Mouse (Mus musculus) megakaryocyte, embryonic 14.5 days (primary cell): ENCODE data around the gene Ppp3ca.

Experiments
- FLI1 ChIP-seq: IDR thresholded peaks from 2 replicates; pipeline ENCODE4 v1.6.1; 2012; ENCODE audit warnings: low read length, inconsistent platforms, mixed read lengths
- GATA1 ChIP-seq: IDR thresholded peaks from 3 replicates; pipeline ENCODE4 v1.6.1; 2012; ENCODE audit warnings: mixed read lengths, low read length, inconsistent platforms, borderline replicate concordance

- TF ChIP-seq GATA1: no peak
- TF ChIP-seq FLI1: no peak
Measured at GRCm38 (mm10) chr3:136813886-136814285, 144.0 kb downstream of the Ppp3ca start.
